Mouse (Mus musculus) midbrain, embryonic 11.5 days (tissue): Measurements from ENCODE around the gene Slc7a5. TPM values are rescaled to one million over a fixed set of nuclear protein-coding genes. Genes with fewer than 3 reads are reported as not detected.

Experiments used
- ATAC-seq: fragments of 200-750 bp; cut with Nextera tagmentation; 2 replicates; pipeline ENCODE4 v1.8.0; 2017; ENCODE audit warnings: moderate TSS enrichment, moderate library complexity; ENCODE audit not compliant: low FRiP score
- DNase-seq: peaks from one replicate; pipeline ENCODE4 v3.0.0; 2015; ENCODE audit warnings: low spot score; ENCODE audit errors: missing footprints
- H3K27ac ChIP-seq: fragments of 300-500 bp; sonication (generic); 2 replicates; pipeline ENCODE4 v1.5.1; 2014; ENCODE audit warnings: low read depth, low read length
- H3K27me3 ChIP-seq: fragments of 300-500 bp; sonication (generic); 2 replicates; pipeline ENCODE4 v1.6.1; 2014; ENCODE audit warnings: mild to moderate bottlenecking, low read length, moderate library complexity, mixed read lengths; ENCODE audit not compliant: control insufficient read depth, insufficient read depth
- H3K36me3 ChIP-seq: fragments of 300-500 bp; sonication (generic); 2 replicates; pipeline ENCODE4 v1.6.1; 2014; ENCODE audit warnings: mild to moderate bottlenecking, low read length, moderate library complexity, mixed read lengths; ENCODE audit not compliant: control insufficient read depth, insufficient read depth
- H3K4me1 ChIP-seq: fragments of 300-500 bp; sonication (generic); 2 replicates; pipeline ENCODE4 v1.6.1; 2014; ENCODE audit warnings: low read length; ENCODE audit not compliant: control insufficient read depth, insufficient read depth
- H3K4me2 ChIP-seq: fragments of 300-500 bp; sonication (generic); 2 replicates; pipeline ENCODE4 v1.6.1; 2014; ENCODE audit warnings: mild to moderate bottlenecking, moderate library complexity
- H3K4me3 ChIP-seq: fragments of 300-500 bp; sonication (generic); 2 replicates; pipeline ENCODE4 v1.5.1; 2014; ENCODE audit warnings: low read depth, low read length
- H3K9ac ChIP-seq: fragments of 300-500 bp; sonication (generic); 2 replicates; pipeline ENCODE4 v1.6.1; 2014; ENCODE audit warnings: low read length
- H3K9me3 ChIP-seq: fragments of 300-500 bp; sonication (generic); 2 replicates; pipeline ENCODE4 v1.6.1; 2016; ENCODE audit warnings: low read length; ENCODE audit not compliant: control insufficient read depth
- WGBS: fragments of 180-500 bp; shearing (Covaris S2); extraction: QIAGEN DNeasy Blood & Tissue Kit; methylation state at CpG from one replicate; pipeline ENCODE4 v1.1.7; 2014; 5-methylcytosine and 5-hydroxymethylcytosine counted together
- polyA plus RNA-seq: library from polyadenylated mRNA; unstranded; fragments of >200 nt; fragmentation: Nextera tagmentation; extraction: Ambion mirVana; gene quantifications from 2 replicates; pipeline ENCODE4 v1.2.1, GENCODE M21; 2014

Slc7a5 gene
- polyA plus RNA-seq, 1 experiment from 2014 or later: 36.5 TPM

DNA sequence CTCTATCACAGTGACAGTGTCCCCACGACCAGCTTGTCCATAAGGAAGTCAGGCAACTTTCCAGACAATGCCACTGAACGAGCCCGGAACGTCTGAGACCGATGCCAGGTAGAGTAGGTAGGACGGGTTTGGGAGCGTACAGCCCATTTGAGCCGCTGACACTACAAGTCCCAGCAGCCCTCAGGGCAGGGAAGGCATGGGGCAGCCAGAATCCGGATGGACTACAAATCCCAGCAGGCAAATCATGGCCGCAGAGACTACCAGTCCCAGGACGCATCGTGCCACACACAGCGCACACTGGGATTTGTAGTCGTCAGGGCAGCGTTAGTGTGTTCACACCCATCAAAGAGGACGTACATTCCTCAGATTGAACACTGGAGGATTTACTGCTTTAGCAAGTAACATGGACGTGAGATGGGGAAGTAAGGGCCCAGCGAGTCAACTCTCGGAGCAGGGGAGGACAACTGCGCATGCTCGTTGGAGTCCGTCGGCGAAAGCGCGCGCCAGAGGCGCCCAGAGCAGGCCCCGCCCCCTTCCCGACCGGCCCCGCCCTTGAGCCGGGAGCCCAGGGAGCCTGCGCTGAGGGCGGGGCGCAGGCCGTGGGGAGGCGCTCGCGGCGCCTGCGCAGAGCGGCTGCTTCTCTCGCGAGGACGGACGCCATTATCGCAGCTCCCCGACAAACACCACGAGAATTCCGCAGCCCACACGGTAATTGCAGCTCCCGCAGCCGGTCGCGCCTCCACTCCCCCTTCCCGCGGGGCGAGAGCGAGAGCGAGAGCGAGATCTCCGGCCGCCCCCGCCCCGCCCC is 42.7 kb upstream of the Slc7a5 start:
- whole genome bisulfite sequencing: under 1% methylated on average over 65 of the region's 66 CpGs
- H3K4me2 ChIP-seq: peak overlapping the region; percentile 94
- H3K27ac ChIP-seq: peak overlapping the region; percentile 86
- no peaks in the 10 kb centered on the region for H3K9me3 ChIP-seq
- H3K4me1 ChIP-seq: peaks cover 25% of the 10 kb centered on the region
- peak; percentile 100 for DNase-seq
- H3K27me3 ChIP-seq: no peaks in the 10 kb centered on the region
- H3K4me3 ChIP-seq: peak overlapping the region; percentile 96
- no peaks in the 10 kb centered on the region; the same call in none of the 2 replicates for H3K36me3 ChIP-seq
- peak overlapping the region; percentile 98 for H3K9ac ChIP-seq
- ATAC-seq: peak; percentile 92

DNA sequence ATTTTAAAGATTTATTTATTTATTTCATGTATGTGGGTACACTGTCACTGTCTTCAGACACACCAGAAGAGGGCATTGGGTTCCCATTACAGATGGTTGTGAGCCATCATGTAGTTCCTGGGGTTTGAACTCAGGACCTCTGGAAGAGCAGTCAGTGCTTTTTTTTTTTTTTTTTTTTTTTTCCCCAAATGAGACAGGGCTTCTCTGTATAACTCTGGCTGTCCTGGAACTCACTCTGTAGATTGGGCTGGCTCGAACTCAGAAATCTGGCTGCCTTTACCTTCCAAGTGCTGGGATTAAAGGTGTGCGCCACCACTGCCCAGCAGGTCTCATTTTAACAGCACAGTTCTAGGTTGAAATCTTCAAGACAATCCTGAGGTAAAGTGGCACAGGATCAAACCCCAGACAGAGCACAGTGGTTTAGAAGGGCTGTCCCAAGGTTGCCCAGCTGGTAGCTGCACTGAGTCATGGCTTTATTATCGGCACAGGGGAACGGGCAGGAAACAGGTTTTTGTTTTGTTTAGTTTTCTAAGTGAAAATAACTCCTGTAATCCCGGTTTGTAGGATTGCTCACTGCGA is 41.8 kb upstream of the Slc7a5 start, which contains the start of gene Banp:
Gene Banp, plus strand, starts transcription at position 529 of the 579 bp plus-strand sequence.
- peaks cover 25% of the 10 kb centered on the region for H3K4me1 ChIP-seq
- 66% methylated on average over 6 of the region's 6 CpGs for WGBS

DNA sequence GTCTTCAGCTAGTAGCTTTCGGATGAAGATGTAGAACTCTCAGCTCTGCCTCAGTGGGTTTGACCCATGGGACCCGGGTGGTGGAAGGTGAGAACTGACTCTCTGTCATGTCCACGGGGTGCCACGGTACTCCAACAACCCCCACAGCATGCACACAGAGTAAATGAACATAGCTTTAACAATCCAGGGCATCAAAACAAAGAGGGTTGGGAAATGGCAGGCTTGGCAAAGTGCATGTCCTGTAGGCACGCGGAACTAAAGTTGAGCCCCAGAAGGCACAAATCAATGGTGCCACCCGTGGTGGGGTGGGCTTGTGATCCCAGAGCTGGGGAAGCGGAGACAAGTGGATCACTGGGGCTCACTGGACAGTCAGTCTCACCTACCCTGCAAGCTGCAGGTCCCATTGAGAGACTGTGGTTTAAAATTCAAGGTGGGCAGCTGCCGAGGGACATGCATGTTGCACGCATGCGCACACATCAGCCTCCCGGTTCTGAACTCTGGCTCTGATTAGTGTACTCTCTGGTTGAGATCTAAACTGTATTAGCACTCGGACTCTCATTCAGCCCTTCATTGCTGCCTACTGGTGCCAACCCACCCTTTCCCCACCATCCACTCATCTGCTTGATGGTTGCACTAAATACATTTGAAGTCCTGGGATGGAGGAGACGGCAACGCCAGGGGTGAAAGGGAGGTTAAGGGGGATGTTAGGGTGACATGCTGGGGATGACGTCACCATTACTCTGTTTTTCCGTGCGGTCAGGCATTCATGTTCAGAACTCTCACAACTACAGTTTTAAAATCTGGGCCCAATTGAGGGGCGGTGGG is 41.0 kb upstream of the Slc7a5 start:
- H3K4me2 ChIP-seq: peak overlapping the region; percentile 45
- DNase-seq (peak; percentile 87), ATAC-seq (no peak)
- H3K4me3 ChIP-seq: peak overlapping the region; percentile 13
- H3K4me1 ChIP-seq: peaks cover 25% of the 10 kb centered on the region
- H3K36me3 ChIP-seq: no peaks in the 10 kb centered on the region; the same call in 1 of the 2 replicates
- 62% methylated on average over 19 of the region's 19 CpGs for WGBS
- H3K27me3 ChIP-seq: no peaks in the 10 kb centered on the region
- peak overlapping the region; percentile 60; the same call in 1 of the 2 replicates for H3K9ac ChIP-seq
- H3K9me3 ChIP-seq: no peaks in the 10 kb centered on the region
- peak overlapping the region; percentile 33 for H3K27ac ChIP-seq

More for the DNA sequence above, 41.8 kb upstream of the Slc7a5 start, which contains the start of gene Banp:
- peak within 1 kb of the TSS; percentile 98 for H3K9ac ChIP-seq
- peak within 1 kb of the TSS; percentile 96 for H3K4me3 ChIP-seq
- H3K9me3 ChIP-seq: no peaks in the 10 kb centered on the region
- H3K4me2 ChIP-seq: peak within 1 kb of the TSS; percentile 94
- peak within 1 kb of the TSS; percentile 86 for H3K27ac ChIP-seq
- peak; percentile 59 for DNase-seq
- no peak for ATAC-seq
- H3K36me3 ChIP-seq: no peaks in the 10 kb centered on the region; the same call in none of the 2 replicates
- H3K27me3 ChIP-seq: no peaks in the 10 kb centered on the region

DNA sequence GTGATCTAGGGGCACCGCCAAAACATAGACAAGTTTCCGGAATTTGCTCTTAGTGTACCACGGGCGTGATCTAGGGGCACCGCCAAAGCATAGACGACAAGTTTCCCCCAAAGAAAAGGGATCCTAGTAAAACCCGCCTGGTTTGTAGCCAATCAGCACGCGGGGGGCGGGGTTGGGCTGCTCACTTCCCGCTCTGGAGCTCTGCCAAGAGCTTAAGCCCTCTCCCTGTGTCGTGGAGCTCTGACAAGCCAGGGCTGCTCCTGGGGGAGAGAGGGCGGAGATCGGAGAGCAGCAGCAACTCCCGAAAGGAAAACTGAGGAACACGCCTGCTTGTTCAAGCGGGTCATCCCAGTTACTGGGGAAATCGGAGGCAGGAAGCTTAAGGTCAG is 40.3 kb upstream of the Slc7a5 start:
- DNase-seq (peak; percentile 98), ATAC-seq (peak; percentile 58)
- WGBS: under 1% methylated on average over 18 of the region's 18 CpGs
- Histone ChIP-seq H3K36me3 (no peaks in the 10 kb centered on the region), H3K4me2 (peak overlapping the region; percentile 45), H3K9me3 (no peaks in the 10 kb centered on the region), H3K27ac (peak overlapping the region; percentile 33), H3K4me1 (peaks cover 25% of the 10 kb centered on the region), H3K27me3 (no peaks in the 10 kb centered on the region), H3K4me3 (peak overlapping the region; percentile 13), H3K9ac (peak overlapping the region; percentile 60)

DNA sequence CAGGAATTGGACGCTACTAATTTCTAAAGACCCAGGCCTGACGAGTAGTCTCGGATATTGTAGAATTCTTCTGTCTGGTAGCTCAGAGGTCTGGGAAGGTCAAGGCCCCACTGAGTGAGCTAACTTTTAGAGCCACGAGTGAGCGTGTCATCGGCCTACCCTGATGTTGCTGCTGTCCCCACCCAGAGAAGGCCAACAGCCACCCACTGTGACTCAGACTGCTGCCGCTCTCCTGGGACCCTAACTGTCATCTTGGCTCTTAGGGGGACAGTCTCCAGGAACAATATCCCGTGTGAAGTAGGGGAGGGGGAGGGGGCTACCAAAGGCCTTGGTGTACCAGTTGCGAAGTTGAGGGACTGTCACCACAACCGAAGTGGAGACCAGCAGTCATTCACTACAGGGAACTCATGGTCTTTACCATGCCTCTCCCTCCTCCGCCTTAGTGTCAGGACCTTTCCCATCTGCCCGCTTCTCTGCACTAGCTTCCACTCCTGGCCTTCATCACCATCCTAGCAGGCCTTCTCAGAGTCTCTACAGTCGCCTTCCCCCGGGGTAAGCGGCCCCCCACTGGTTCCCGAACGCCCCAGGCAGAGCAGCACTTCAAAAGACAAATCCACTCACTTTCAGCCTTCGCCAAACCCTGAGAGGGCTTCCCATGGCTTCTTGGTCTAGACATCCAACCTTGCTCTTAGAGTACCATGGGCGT is 39.7 kb upstream of the Slc7a5 start:
- Histone ChIP-seq H3K4me2 (peak overlapping the region; percentile 45), H3K9ac (peak overlapping the region; percentile 60), H3K27me3 (no peaks in the 10 kb centered on the region), H3K27ac (peak overlapping the region; percentile 33), H3K36me3 (no peaks in the 10 kb centered on the region), H3K4me3 (peak overlapping the region; percentile 13), H3K4me1 (peaks cover 22% of the 10 kb centered on the region), H3K9me3 (no peaks in the 10 kb centered on the region)
- WGBS: 21% methylated on average over 19 of the region's 19 CpGs
- ATAC-seq (no peak), DNase-seq (no peak)

DNA sequence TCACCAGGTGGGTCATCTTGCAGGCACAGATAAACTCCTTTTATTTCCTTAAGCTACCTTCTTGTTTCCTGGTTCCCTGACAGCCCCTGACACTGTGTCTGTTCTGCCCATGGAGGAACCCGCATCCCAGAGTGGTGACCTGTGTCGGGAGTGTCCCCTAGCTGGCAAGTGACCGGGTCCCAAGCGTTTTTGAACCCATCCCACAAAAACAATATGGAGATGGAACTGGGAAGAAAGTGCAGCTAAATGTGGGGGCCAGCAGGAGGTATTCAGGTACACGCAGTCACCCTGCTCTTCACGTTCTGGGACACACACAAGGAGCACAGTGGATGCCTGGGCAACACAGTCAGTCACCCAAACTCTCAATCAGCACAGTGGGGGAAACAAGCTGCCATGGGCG is 38.9 kb upstream of the Slc7a5 start:
- no peak overlapping the region for H3K9ac ChIP-seq
- no peak overlapping the region for H3K27ac ChIP-seq
- no peak for ATAC-seq
- no peak overlapping the region for H3K4me2 ChIP-seq
- no peak overlapping the region for H3K4me3 ChIP-seq
- H3K36me3 ChIP-seq: no peaks in the 10 kb centered on the region
- no peaks in the 10 kb centered on the region for H3K9me3 ChIP-seq
- 81% methylated on average over 7 of the region's 7 CpGs for WGBS
- no peak for DNase-seq
- H3K27me3 ChIP-seq: no peaks in the 10 kb centered on the region
- peaks cover 14% of the 10 kb centered on the region for H3K4me1 ChIP-seq

DNA sequence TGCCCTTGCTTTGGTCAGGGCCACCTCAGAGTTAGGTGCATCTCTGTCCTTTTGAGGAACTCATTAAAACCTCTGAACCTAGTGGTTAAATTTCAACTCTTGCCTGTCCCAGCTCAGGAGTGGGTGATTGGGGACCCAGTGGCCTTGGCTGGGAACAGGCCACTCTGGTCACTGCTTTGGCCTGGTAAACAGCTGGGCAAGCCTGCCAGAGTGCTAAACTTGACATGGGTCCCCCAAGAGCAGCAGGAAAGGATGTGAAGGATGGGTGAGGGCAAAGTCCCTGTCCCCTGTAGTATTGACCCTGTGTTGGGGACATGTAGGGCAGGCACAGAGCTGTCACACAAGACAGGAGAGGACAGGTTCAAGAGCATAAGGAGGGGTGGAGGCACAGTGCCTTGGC is 37.3 kb upstream of the Slc7a5 start, which contains the start of gene Car5a:
Gene Car5a, minus strand, starts transcription at position 74 of the 400 bp plus-strand sequence.
- H3K9ac ChIP-seq: no peak within 1 kb of the TSS
- no peaks in the 10 kb centered on the region for H3K36me3 ChIP-seq
- no peaks in the 10 kb centered on the region for H3K9me3 ChIP-seq
- H3K4me3 ChIP-seq: no peak within 1 kb of the TSS
- ATAC-seq (no peak), DNase-seq (no peak)
- no peak within 1 kb of the TSS for H3K4me2 ChIP-seq
- peaks cover 14% of the 10 kb centered on the region for H3K4me1 ChIP-seq
- no peaks in the 10 kb centered on the region for H3K27me3 ChIP-seq
- H3K27ac ChIP-seq: no peak within 1 kb of the TSS

DNA sequence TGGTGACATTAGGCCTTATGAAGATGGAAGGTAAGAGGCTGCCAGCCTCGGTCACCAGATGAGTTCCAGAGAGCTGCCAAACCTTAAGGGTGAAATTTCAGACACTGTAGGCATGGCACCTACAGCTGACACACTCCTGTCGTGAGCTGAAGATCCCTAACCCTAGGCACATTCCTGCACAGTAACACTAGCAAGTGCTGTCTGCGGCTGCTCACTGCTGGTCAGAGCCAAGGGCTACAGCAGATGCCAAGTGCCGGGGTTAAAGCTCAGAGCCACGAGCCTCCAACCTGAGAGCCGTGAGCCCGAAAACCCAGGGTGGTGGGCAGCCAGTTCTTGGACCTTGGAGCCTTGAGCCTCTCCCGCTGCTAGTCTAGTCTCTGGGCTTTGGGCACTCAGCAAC is 36.2 kb upstream of the Slc7a5 start:
- Histone ChIP-seq H3K4me1 (peaks cover 13% of the 10 kb centered on the region), H3K27ac (no peak overlapping the region), H3K9ac (no peak overlapping the region), H3K4me3 (no peak overlapping the region), H3K36me3 (no peaks in the 10 kb centered on the region), H3K4me2 (no peak overlapping the region), H3K27me3 (no peaks in the 10 kb centered on the region), H3K9me3 (no peaks in the 10 kb centered on the region)
- DNase-seq (no peak), ATAC-seq (no peak)
- 81% methylated on average over 8 of the region's 8 CpGs for whole genome bisulfite sequencing
